Mouse (Mus musculus): ENCODE results near the gene Entpd5.

The Entpd5 gene

DNA sequence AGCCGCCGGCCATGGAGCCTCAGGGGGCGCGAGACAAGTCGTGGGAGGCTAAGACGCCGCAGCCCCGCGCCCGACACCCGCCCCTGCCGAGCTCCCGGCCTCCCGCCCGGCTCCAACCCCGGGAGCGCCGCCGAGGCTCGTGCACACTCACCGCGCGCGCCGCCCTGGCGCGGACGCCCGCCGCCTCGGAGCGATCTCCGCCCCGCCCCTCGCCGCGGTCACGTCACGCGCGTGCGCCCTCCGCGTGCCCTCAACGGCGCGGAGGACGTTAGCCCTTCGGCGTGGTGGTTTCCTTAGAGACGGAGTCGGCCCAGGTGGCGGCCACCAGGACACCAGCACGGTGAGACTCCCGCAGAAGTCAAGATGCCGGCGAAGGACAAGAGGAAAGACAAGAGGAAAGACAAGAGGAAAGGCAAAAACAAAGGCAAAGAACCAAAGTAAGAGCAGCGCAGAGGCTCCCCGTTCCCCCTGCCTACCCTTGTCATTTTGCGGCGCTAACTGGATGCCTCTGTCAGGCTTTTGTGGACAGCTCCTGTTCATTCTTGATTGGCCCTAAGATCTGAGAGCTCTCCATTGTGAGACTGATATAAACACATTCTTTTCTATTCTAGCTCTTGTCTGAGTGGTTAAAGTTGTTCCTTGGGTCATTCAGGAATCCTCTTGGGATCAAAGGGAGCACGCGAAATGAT is at the start of gene Entpd5, which contains the start of gene Bbof1:
Gene Entpd5, minus strand, starts transcription at position 211 of the 689 bp plus-strand sequence.
Gene Bbof1, plus strand, starts transcription at position 253 of the 689 bp plus-strand sequence.
- peak; percentile 93 for DNase-seq (ENCODE audit: low read depth)

DNA sequence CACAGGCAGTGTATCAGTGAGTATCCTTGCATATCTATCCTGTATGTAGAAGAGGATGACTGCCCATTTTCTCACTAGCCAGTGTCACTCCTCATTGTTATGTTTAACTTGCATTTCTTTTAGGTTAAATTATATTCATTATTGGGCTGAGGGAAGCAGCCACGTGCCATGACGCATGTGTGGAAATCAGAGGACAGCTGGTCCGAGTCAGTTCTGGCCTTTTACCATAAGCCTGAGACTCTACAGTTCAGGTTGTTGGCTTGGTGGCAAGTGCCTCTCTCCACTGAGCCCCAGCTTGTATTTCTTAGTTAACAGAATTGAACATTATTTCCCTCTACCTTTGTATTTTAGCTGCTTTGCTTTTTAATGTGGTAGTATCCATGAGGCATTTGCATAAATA is 48.1 kb upstream of the Entpd5 start:
- no peak for DNase-seq (ENCODE audit: low read depth)

GRCm38 (mm10) chr12:84451801-84452200 is 43.0 kb upstream of the Entpd5 start:
- no peak for DNase-seq (ENCODE audit: low read depth)

GRCm38 (mm10) chr12:84450718-84451646 is 42.2 kb upstream of the Entpd5 start, which contains the start of the genes Aldh6a1 and Lin52:
Gene Aldh6a1 (minus strand): TSS chr12:84451004.
Gene Lin52 (plus strand): TSS chr12:84451422.
- peak; percentile 100 for DNase-seq (ENCODE audit: low read depth)

DNA sequence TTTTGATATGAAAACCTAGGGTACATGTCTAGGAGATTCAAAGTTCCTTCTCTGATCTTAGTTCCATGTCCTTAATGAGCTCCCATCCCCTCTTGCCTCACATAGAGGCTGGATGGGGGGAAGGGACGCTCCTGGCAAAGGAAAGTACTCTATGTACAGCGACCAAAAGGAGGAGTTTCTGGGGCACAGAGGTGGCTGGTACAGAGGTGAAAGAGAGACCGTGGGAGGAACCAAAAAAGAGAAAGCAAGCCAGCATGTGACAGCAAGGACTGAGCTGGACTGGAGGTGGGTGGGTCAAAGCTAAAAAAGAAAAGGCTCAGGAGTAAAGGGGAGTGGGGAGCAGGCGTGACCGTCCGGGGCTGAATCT is 41.5 kb upstream of the Entpd5 start:
- DNase-seq (ENCODE audit: low read depth): peak; percentile 29

DNA sequence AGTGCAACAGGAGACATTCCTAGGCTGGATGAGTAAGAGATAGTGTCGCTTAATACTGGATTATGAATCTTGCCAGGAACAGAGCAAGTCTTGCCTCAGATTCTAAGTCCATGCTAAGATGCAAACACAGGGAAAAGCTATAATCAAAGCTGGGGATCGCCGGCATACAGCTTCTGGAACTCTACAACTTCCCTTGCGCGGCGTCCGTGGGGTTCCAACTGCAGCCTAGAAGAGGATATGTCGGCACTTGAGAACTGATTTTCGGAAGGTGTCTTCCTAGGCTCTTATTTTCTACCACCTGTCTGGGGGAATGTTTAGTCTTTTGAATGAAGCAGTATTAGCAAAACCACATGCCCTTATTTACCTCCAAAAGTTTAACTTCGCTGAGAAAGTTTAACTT is 41.1 kb upstream of the Entpd5 start:
- DNase-seq (ENCODE audit: low read depth): no peak

DNA sequence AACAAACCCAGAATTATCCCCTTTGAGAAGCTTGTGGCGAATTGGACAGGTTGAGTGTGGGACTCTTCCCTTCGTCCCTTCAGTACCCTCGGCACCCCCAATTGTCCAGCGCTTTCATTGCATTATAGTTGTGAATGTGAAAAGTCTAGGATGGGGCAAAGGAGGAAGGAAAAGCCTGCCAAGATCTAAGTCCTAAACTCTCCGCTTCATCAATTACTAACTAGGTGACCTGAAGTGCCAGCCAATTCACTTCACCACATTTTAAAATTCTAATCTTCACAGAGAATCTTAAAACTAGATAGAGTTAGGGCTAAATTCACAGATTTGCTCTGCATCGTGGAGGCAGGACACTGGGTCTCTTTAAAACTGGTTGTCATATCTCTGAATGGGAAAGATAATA is 39.4 kb upstream of the Entpd5 start:
- DNase-seq (ENCODE audit: low read depth): no peak

- DNase-seq (ENCODE audit: low read depth): no peak
These were observed 38.6 kb upstream of the Entpd5 start for GRCm38 (mm10) chr12:84447386-84447785.

DNA sequence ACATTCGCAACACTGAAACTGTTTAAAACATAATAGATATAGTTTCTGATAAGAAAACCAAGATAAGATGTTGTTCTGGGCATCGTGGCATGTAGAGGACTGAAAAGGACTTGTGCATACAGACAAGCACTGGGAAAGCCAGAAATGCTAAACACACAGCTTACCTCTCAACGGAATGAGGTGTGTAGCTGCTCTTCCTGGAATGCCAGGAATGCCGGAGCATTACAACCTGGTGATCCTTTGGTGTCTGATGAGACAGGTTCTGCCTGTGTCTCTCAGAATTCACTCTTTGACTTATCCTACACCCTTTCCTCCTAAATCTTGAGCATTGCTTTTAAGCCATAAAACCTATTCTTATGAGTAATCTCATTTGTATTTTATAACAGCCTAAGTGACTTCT is 33.7 kb upstream of the Entpd5 start:
- DNase-seq (ENCODE audit: low read depth): no peak

GRCm38 (mm10) chr12:84438697-84439096 is 29.9 kb upstream of the Entpd5 start:
- DNase-seq (ENCODE audit: low read depth): no peak

DNA sequence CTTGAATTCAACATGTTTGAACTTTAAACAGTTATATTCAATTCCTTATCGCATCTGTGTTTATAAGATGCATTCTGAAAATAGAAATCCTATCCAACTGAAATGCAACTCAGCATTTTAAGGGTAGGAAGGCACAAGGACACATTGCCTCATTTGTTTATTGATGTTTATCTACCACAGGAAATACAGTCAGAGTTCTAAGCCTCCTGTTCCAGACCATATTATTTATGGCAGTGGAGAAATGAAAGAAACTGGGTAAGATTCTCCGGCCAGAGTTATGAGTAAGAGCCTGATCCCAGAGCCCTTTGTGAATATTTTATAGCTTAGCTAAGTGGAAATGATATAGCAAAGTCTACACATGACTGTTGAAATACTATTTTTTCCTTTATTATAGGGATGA is 21.0 kb upstream of the Entpd5 start:
- peak; percentile 30 for DNase-seq (ENCODE audit: low read depth)

DNA sequence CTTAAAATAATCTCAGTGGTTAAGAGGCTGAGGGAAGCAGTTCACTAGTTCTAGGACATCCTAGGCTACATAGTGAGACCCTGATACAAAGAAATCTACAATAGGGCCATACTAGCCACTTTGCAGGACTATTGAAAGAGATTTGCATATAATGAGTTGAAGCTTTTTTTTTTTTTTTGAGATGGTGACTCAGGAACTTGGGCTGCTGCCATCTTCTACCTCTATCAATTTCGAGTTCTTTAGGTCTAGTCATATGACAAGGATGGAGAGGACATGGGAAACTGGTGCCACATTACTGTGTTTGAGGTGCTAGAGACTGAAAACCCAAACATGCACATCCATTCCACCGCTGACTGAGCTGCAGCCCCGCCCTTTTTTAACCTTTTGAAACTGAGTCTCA is 15.2 kb upstream of the Entpd5 start:
- peak; percentile 46 for DNase-seq (ENCODE audit: low read depth)

DNA sequence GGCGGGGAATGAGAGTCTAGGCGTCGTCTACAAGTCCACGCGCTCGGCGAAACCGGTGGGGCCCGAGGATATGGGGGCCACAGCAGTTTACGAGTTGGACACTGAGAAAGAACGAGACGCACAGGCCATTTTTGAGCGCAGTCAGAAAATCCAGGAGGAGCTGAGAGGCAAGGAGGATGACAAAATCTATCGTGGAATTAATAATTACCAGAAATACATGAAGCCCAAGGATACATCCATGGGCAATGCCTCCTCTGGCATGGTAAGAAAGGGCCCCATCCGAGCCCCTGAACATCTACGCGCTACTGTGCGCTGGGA is 8.7 kb upstream of the Entpd5 start:
- DNase-seq (ENCODE audit: low read depth): no peak

- DNase-seq (ENCODE audit: low read depth): peak; percentile 93
These were observed 8.2 kb upstream of the Entpd5 start, which contains the start of gene Rnf113a2 for GRCm38 (mm10) chr12:84416834-84417604. Gene Rnf113a2 (plus strand): TSS chr12:84417196.

DNA sequence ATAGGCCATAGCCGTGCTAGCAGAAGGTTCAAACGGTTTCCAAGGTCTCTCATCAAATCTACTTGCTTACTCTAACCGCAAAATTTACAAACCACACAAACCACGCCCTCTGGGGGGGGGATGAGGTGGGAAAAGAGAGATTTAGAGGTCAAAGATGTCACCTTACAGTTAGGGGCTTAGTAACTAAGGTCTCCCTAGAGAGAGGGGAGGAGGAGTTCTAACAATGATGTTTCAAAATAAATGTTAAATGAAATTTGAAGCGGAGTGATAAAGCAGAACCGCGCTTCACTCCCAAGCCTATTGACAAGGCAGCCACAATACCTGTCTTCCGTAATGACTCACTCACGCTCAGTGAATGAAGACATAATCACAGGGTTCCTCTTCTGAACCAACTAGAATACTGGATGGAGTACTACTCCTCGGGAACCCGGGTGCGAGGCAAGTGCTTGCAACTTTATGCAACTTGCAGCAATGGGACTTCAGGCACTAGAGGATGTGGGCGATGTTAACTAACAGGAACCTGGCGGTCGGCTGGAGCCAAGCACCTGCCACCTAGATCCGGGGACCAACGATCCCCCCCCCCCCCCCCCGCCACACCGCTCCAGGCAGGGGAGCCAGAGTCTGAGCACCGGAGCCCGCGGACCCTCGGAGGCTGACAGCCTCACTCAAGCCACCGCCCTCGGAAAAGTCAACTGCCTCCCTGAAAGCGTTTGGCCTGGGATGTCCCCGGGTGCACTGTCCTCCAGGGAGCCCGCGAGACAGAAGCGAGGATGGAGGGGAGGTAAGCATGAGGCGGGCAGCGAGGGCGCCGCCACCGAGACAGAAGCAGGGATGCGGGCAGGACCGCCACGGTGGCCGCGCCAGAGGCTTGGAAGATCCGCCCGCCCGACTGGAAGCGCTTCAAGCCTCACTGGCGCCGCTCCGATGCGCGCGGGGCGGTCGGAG is 683 bp downstream of the Entpd5 start:
- DNase-seq (ENCODE audit: low read depth): no peak

GRCm38 (mm10) chr12:84407259-84407658 is 1.6 kb downstream of the Entpd5 start:
- no peak for DNase-seq (ENCODE audit: low read depth)

DNA sequence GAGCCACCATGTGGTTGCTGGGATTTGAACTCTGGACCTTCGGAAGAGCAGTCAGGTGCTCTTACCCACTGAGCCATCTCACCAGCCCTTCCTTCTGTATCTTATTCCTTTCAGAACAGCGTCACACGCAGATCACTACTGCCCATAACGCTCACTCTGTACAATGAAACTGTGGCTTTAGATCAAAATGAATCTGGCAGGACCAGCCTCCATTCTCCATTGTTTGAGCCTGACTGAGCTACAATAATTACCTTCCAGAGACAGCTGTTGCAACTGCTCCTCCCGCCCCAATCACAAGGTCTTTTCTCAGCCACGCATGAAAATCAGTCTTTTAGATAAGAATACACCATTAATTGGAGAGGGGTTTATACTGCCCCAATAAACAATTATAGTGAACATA is 4.3 kb downstream of the Entpd5 start:
- DNase-seq (ENCODE audit: low read depth): no peak

DNA sequence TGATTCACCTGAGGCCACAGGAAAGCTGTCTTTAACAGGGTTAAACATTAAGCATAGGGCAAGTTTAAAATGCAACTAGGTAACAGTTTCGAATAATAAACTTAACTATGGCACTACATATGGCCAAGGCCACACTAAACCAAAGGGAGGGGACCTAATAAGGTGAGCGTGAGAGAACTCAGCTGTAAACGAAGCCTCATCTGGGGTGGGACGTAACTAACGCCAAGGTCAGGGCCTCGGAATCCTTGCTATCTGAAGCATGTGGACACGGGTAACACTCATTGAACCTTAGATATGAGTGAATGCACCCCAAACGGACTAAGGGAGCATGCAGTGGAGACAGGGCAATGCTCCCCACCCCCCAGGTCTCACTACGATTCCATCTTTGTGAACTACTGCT is 5.9 kb downstream of the Entpd5 start:
- no peak for DNase-seq (ENCODE audit: low read depth)

- DNase-seq (ENCODE audit: low read depth): peak; percentile 50
These were observed 8.2 kb downstream of the Entpd5 start for GRCm38 (mm10) chr12:84400653-84401052.

- DNase-seq (ENCODE audit: low read depth): no peak
These were observed 8.8 kb downstream of the Entpd5 start for GRCm38 (mm10) chr12:84400068-84400467.

GRCm38 (mm10) chr12:84399663-84400062 is 9.2 kb downstream of the Entpd5 start:
- DNase-seq (ENCODE audit: low read depth): no peak

Data from NIH3T3 (cell line).